Mouse (Mus musculus) mature B cell (primary cell): ENCODE results near the gene Tnfaip1.

Experiments used
- in situ Hi-C: fragments of 300-500 bp; cut with MboI; formaldehyde crosslinking; loops from 2 replicates; pipeline ENCODE4 v1.14.3; 2019

Gene Tnfaip1

GRCm38 (mm10) chr11:78500623-78501202, 35.4 kb downstream of the Tnfaip1 start:
- in situ Hi-C loops = no loop called here

- in situ Hi-C loops = no loop called here
These were observed 36.6 kb downstream of the Tnfaip1 start for GRCm38 (mm10) chr11:78499543-78499942.

- in situ Hi-C loops = no loop called here
These were observed 37.1 kb downstream of the Tnfaip1 start, which contains the start of gene Vtn for GRCm38 (mm10) chr11:78499004-78499403. TSS of gene Vtn (plus strand) at chr11:78499091.

- in situ Hi-C loops = no loop called here
These were observed 38.3 kb downstream of the Tnfaip1 start, which contains the start of gene Sarm1 for GRCm38 (mm10) chr11:78497544-78498522. TSS of gene Sarm1 (minus strand) at chr11:78497754.

- in situ Hi-C loops = no loop called here
These were observed 39.0 kb downstream of the Tnfaip1 start for GRCm38 (mm10) chr11:78497071-78497541.

GRCm38 (mm10) chr11:78495904-78496303, 40.2 kb downstream of the Tnfaip1 start:
- in situ Hi-C loops = no loop called here

GRCm38 (mm10) chr11:78490781-78491241, 45.3 kb downstream of the Tnfaip1 start:
- in situ Hi-C loops = no loop called here

- in situ Hi-C loops = no loop called here
These were observed 48.0 kb downstream of the Tnfaip1 start for GRCm38 (mm10) chr11:78488168-78488567.

- in situ Hi-C loops = no loop called here
These were observed 52.5 kb downstream of the Tnfaip1 start for GRCm38 (mm10) chr11:78483639-78484038.

GRCm38 (mm10) chr11:78475289-78475688, 60.8 kb downstream of the Tnfaip1 start:
- in situ Hi-C loops = no loop called here
